Mouse (Mus musculus): ENCODE measurements around the gene Mrpl1. TPM values are rescaled to one million over a fixed set of nuclear protein-coding genes. Genes with fewer than 3 reads are reported as not detected.

The Mrpl1 gene
- polyA plus RNA-seq, 1 experiment from 2014 or later = 24.8 TPM

DNA sequence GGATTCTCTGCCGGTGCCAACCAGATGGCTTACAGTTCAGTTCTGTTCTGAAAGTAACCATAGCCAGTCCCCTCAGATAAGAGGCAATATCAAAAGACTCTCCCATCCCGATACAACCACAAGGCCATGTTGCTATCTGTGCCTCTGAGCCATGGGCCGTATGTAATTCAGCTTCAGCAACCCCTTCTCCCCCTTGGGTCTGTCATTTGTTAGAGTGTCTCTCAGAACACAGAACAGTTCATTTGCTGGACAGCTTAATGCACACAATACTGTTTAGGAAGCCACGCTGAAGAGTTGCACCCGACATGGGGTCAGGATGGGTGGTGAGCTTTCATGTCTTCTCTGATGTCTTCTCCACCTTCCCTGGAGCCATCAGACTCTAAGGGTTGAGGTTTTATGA, 100.3 kb downstream of the Mrpl1 start:
- no peaks in the 10 kb centered on the region for H3K27me3 ChIP-seq
- H3K9ac ChIP-seq (replicated peaks) = no peak overlapping the region
- no peak overlapping the region for H3K27ac ChIP-seq
- H3K4me1 ChIP-seq (replicated peaks) = peaks cover 19% of the 10 kb centered on the region
- no peak overlapping the region for H3K4me2 ChIP-seq
- 89% methylated on average over 5 of the region's 5 CpGs for WGBS
- ATAC-seq (ENCODE audit: insufficient number of reproducible peaks, insufficient read depth, low FRiP score, low TSS enrichment, low read depth) = no peak
- H3K9me3 ChIP-seq = no peaks in the 10 kb centered on the region
- H3K36me3 ChIP-seq = no peaks in the 10 kb centered on the region
- H3K4me3 ChIP-seq (replicated peaks) = no peak overlapping the region

DNA sequence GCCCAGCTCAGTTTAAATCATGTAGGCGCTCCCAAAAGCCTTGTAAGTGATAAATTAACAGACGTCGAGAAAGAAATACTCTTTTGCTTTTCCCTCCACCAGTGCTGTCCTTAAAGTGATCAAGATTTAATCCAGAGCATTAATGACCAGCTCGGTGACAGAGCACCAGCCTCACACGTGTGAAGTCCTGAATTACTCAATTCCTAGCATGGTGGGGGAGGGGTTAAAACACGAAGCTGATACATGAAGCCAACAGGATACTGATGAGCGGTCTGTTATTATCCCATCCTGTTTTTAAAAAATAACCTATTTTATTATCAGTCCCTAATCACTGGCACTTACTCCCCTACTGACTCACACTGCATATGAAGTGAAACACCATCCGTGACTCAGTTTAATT, 102.4 kb downstream of the Mrpl1 start:
- Histone ChIP-seq H3K9me3 (no peaks in the 10 kb centered on the region), H3K27me3 (no peaks in the 10 kb centered on the region), H3K27ac (no peak overlapping the region), H3K36me3 (no peaks in the 10 kb centered on the region), H3K4me2 (no peak overlapping the region), H3K4me3 (replicated peaks) (no peak overlapping the region), H3K9ac (replicated peaks) (no peak overlapping the region), H3K4me1 (replicated peaks) (peaks cover 19% of the 10 kb centered on the region)
- WGBS = 37% methylated on average over 8 of the region's 8 CpGs
- peak; percentile 64; the same call in 1 of the 2 replicates for ATAC-seq (ENCODE audit: insufficient number of reproducible peaks, insufficient read depth, low FRiP score, low TSS enrichment, low read depth)

Other genes starting within 250 kb of the Mrpl1 start
- gene Cnot6l, start 45.3 kb upstream of the Mrpl1 start, polyA plus RNA-seq (2016; fragmentation: Nextera tagmentation; extraction: Ambion mirVana) = 19.3 and 23.0 TPM in 2 replicates
- 18.3 and 18.9 TPM in 2 replicates for gene Fras1, start 164.5 kb downstream of the Mrpl1 start, polyA plus RNA-seq (2016; fragmentation: Nextera tagmentation; extraction: Ambion mirVana)